Mouse (Mus musculus) spleen, postnatal 36 days (tissue): ENCODE data around the gene Kcnk2.

Source experiments
- DNase-seq, 2 experiments: peaks; one replicate each; pipeline ENCODE4 v3.0.0; 2022; ENCODE audit warnings: low spot score in 2 of 2, mixed read lengths in 1 of 2

The Kcnk2 gene

GRCm38 (mm10) chr1:189402223-189402943, at the start of gene Kcnk2:
Gene Kcnk2 (minus strand): TSS chr1:189402273.
- no peak for DNase-seq

- DNase-seq, result no peak
These were observed 38.7 kb upstream of the Kcnk2 start for GRCm38 (mm10) chr1:189440741-189441140.

- no peak for DNase-seq
These were observed 35.1 kb upstream of the Kcnk2 start for GRCm38 (mm10) chr1:189437126-189437525.

GRCm38 (mm10) chr1:189435452-189435851, 33.4 kb upstream of the Kcnk2 start:
- DNase-seq, result no peak

GRCm38 (mm10) chr1:189431479-189431878, 29.4 kb upstream of the Kcnk2 start:
- DNase-seq, result no peak

- DNase-seq, result no peak
These were observed 28.5 kb upstream of the Kcnk2 start for GRCm38 (mm10) chr1:189430534-189430933.

- no peak for DNase-seq
These were observed 27.5 kb upstream of the Kcnk2 start for GRCm38 (mm10) chr1:189429566-189429965.

GRCm38 (mm10) chr1:189426252-189426651, 24.2 kb upstream of the Kcnk2 start:
- DNase-seq, result no peak

GRCm38 (mm10) chr1:189419914-189420313, 17.8 kb upstream of the Kcnk2 start:
- DNase-seq, result no peak

- no peak for DNase-seq
These were observed 7.8 kb upstream of the Kcnk2 start for GRCm38 (mm10) chr1:189409906-189410305.

- DNase-seq, result no peak
These were observed 3.1 kb upstream of the Kcnk2 start for GRCm38 (mm10) chr1:189405221-189405620.

GRCm38 (mm10) chr1:189403546-189403945, 1.5 kb upstream of the Kcnk2 start:
- no peak for DNase-seq

- DNase-seq, result no peak
These were observed 1.1 kb upstream of the Kcnk2 start for GRCm38 (mm10) chr1:189403139-189403538.

GRCm38 (mm10) chr1:189386848-189387247, 15.2 kb downstream of the Kcnk2 start:
- DNase-seq, result no peak

- no peak for DNase-seq
These were observed 15.9 kb downstream of the Kcnk2 start for GRCm38 (mm10) chr1:189386141-189386540.

GRCm38 (mm10) chr1:189367722-189368121, 34.4 kb downstream of the Kcnk2 start:
- DNase-seq, result no peak

GRCm38 (mm10) chr1:189364188-189364587, 37.9 kb downstream of the Kcnk2 start:
- no peak for DNase-seq

- DNase-seq, result no peak
These were observed 39.5 kb downstream of the Kcnk2 start for GRCm38 (mm10) chr1:189362579-189362978.

- DNase-seq, result no peak
These were observed 42.4 kb downstream of the Kcnk2 start for GRCm38 (mm10) chr1:189359699-189360098.

GRCm38 (mm10) chr1:189353887-189354286, 48.2 kb downstream of the Kcnk2 start:
- no peak for DNase-seq

GRCm38 (mm10) chr1:189351804-189352203, 50.3 kb downstream of the Kcnk2 start:
- DNase-seq, result no peak

GRCm38 (mm10) chr1:189349205-189349604, 52.9 kb downstream of the Kcnk2 start:
- DNase-seq, result no peak

- DNase-seq, result no peak
These were observed 56.9 kb downstream of the Kcnk2 start for GRCm38 (mm10) chr1:189345166-189345565.
